Mouse (Mus musculus): ENCODE results near the gene Cox4i1. TPM values are rescaled to one million over a fixed set of nuclear protein-coding genes. Genes with fewer than 3 reads are reported as not detected.
A peak's percentile ranks its signal among the peaks of the same experiment; 100 is the strongest.

Cox4i1 gene
- polyA plus RNA-seq, 1 experiment = 3,733 TPM

GRCm38 (mm10) chr8:120627298-120627697 is 40.7 kb upstream of the Cox4i1 start:
- H3K4me3 ChIP-seq (ENCODE audit: insufficient read depth, low read depth, low read length) = no peak overlapping the region
- TF ChIP-seq CTCF (conservative IDR thresholded peaks at IDR 0.05; ENCODE audit: insufficient read depth, insufficient read length, low read depth, low read length) (no peak), POLR2A (IDR thresholded peaks at IDR 0.05; ENCODE audit: low read depth, low read length) (no peak)
- no peak overlapping the region for H3K27ac ChIP-seq (ENCODE audit: insufficient read depth, low read depth, low read length)
- no peaks in the 10 kb centered on the region for H3K27me3 ChIP-seq (replicated peaks; ENCODE audit: control insufficient read depth, insufficient read depth, low read length)
- no peaks in the 10 kb centered on the region for H3K4me1 ChIP-seq (ENCODE audit: control insufficient read depth, insufficient read depth, low read length)
- H3K36me3 ChIP-seq (ENCODE audit: control insufficient read depth, insufficient read depth, low read length) = no peaks in the 10 kb centered on the region
- DNase-seq = no peak
- 89% methylated on average over 5 of the region's 5 CpGs for WGBS

DNA sequence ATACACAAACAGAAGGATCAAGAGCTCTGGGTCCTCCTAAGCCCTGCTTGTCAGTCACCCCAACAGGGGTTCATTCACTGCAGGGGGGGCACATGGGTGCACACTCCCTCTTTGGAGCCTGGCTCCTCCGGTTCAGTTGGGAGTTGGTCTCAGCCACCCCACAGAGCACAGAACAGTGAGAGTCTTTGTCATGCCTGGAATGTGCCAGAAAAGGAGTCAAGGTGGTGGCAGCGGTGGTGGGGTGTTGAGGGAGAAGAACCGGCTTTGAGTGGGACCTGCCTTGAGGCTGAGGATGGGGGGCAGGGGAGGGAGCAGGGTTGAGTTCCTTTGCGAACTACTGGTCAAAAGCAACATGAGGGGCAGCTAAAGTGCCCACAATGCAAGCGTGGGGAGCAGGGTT is 38.0 kb upstream of the Cox4i1 start:
- no peak for TF ChIP-seq CTCF (conservative IDR thresholded peaks at IDR 0.05; ENCODE audit: insufficient read depth, insufficient read length, low read depth, low read length)
- no peak for TF ChIP-seq POLR2A (IDR thresholded peaks at IDR 0.05; ENCODE audit: low read depth, low read length)
- Histone ChIP-seq H3K27me3 (replicated peaks; ENCODE audit: control insufficient read depth, insufficient read depth, low read length) (no peaks in the 10 kb centered on the region), H3K4me1 (ENCODE audit: control insufficient read depth, insufficient read depth, low read length) (no peaks in the 10 kb centered on the region), H3K4me3 (ENCODE audit: insufficient read depth, low read depth, low read length) (no peak overlapping the region), H3K27ac (ENCODE audit: insufficient read depth, low read depth, low read length) (no peak overlapping the region), H3K36me3 (ENCODE audit: control insufficient read depth, insufficient read depth, low read length) (no peaks in the 10 kb centered on the region)
- 71% methylated on average over 5 of the region's 5 CpGs for WGBS
- DNase-seq = no peak

DNA sequence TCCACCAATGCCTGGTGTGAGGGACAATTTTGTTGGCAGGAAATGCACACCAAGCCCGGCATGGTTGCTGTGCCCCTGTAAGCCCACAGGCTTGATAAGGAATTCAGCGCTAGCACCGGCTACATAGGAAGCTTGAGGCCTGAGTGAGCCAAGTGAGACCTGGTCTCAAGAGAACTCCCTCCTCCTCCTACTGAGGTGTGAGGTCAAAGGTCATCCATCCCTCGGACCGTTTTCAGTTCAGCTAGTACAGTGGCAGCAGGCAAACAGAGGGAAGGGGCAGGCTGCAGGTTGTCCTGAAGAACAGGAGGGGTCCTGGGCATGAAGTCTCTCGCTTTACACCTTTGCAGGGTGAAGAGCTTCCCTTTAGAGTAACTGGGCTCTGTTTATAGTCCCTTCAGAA is 37.2 kb upstream of the Cox4i1 start:
- Histone ChIP-seq H3K4me1 (ENCODE audit: control insufficient read depth, insufficient read depth, low read length) (no peaks in the 10 kb centered on the region), H3K36me3 (ENCODE audit: control insufficient read depth, insufficient read depth, low read length) (no peaks in the 10 kb centered on the region), H3K27me3 (replicated peaks; ENCODE audit: control insufficient read depth, insufficient read depth, low read length) (no peaks in the 10 kb centered on the region), H3K4me3 (ENCODE audit: insufficient read depth, low read depth, low read length) (no peak overlapping the region), H3K27ac (ENCODE audit: insufficient read depth, low read depth, low read length) (no peak overlapping the region)
- no peak for TF ChIP-seq POLR2A (IDR thresholded peaks at IDR 0.05; ENCODE audit: low read depth, low read length)
- no peak for TF ChIP-seq CTCF (conservative IDR thresholded peaks at IDR 0.05; ENCODE audit: insufficient read depth, insufficient read length, low read depth, low read length)
- WGBS = 61% methylated on average over 6 of the region's 6 CpGs
- no peak for DNase-seq

DNA sequence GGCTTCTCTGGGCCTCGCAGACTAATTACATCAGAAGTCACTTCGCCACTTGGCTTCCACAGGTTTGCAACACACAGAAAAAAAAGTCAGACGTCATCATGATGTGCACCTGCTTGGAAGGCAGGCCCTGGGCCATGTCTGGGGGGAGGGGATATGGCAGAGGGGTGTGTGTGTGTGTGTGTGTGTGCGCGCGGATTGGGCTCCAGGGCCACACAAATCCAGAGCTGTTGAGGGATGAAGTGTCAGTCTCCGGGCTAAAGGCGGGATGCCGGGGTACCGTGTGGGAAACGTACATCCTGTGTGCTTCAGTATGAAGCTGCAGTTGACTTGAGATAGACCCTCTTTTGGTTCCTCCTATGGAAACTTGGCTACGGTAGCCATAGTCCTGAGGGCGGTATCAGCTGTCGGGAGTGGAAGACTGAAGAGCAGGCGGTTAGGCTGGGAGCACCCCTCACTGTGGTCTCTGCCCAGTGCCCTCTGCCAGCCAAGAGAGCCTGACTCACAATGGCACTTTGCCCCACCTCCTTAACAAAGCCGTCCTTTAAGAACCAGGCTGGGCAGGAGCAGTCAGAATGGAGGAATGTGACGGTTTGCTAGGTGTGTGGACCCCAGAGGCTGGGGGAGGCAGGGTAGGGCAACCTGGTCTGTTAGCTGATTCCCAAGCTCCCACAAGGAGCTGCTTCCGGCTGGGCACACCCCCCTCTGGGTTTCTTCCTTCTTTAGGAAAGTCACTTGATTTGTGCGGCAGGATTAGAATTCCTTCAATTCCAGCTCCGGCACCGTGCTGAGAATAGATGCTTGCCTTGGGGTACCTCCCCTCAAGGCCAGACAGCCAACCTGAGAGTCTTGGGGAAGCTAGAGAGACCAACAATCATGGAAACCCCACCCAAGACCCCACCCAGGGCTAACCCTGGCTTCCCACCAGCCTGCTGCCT is 36.3 kb upstream of the Cox4i1 start:
- DNase-seq = no peak
- WGBS = 90% methylated on average over 21 of the region's 21 CpGs
- H3K27me3 ChIP-seq (replicated peaks; ENCODE audit: control insufficient read depth, insufficient read depth, low read length) = no peaks in the 10 kb centered on the region
- H3K4me3 ChIP-seq (ENCODE audit: insufficient read depth, low read depth, low read length) = no peak overlapping the region
- H3K36me3 ChIP-seq (ENCODE audit: control insufficient read depth, insufficient read depth, low read length) = no peaks in the 10 kb centered on the region
- H3K27ac ChIP-seq (ENCODE audit: insufficient read depth, low read depth, low read length) = no peak overlapping the region
- no peak for TF ChIP-seq POLR2A (IDR thresholded peaks at IDR 0.05; ENCODE audit: low read depth, low read length)
- no peak for TF ChIP-seq CTCF (conservative IDR thresholded peaks at IDR 0.05; ENCODE audit: insufficient read depth, insufficient read length, low read depth, low read length)
- no peaks in the 10 kb centered on the region for H3K4me1 ChIP-seq (ENCODE audit: control insufficient read depth, insufficient read depth, low read length)

DNA sequence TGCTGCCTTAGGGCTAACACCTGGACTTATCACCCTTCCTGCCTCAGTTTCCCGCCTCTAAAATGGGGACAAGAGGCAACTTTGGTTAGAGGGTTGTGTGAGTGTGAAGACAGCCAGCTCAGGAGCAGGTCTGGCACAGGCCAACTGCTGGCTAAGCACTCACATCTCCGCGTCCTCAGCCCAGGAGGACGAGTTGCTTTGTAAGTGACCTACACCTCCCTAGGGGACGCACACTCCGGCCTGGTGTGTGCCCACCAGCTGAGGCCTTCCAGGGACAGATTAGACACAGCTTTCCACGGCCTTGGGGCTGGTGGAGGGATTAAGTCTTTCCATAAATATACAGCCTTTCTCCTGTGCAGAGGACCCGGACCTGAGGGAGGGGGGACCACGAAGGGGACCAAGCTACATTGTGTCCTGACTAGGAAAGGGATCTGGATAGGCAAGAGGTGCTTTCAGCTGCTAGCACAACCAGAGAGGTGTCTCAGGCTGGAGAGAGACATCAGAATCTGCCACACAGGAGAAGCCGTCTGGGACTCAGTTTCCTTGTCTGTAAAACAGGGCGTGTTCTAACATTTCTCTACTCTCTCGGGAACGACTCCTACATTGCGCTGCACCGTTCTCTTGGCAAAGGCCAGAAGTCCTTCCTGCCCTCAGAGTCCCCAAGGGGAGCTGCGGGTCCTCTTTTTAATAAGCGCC is 34.9 kb upstream of the Cox4i1 start:
- no peak for DNase-seq
- Histone ChIP-seq H3K27me3 (replicated peaks; ENCODE audit: control insufficient read depth, insufficient read depth, low read length) (no peaks in the 10 kb centered on the region), H3K36me3 (ENCODE audit: control insufficient read depth, insufficient read depth, low read length) (no peaks in the 10 kb centered on the region), H3K4me3 (ENCODE audit: insufficient read depth, low read depth, low read length) (0 out of 2 replicates have a peak overlapping the region, but pooled peaks have one; percentile 40), H3K4me1 (ENCODE audit: control insufficient read depth, insufficient read depth, low read length) (no peaks in the 10 kb centered on the region), H3K27ac (ENCODE audit: insufficient read depth, low read depth, low read length) (no peak overlapping the region)
- TF ChIP-seq POLR2A (IDR thresholded peaks at IDR 0.05; ENCODE audit: low read depth, low read length) (no peak), CTCF (conservative IDR thresholded peaks at IDR 0.05; ENCODE audit: insufficient read depth, insufficient read length, low read depth, low read length) (no peak)
- 70% methylated on average over 17 of the region's 17 CpGs for WGBS

GRCm38 (mm10) chr8:120633665-120634271 is 34.3 kb upstream of the Cox4i1 start:
- Histone ChIP-seq H3K27me3 (replicated peaks; ENCODE audit: control insufficient read depth, insufficient read depth, low read length) (no peaks in the 10 kb centered on the region), H3K27ac (ENCODE audit: insufficient read depth, low read depth, low read length) (no peak overlapping the region), H3K4me3 (ENCODE audit: insufficient read depth, low read depth, low read length) (peak overlapping the region; percentile 40), H3K36me3 (ENCODE audit: control insufficient read depth, insufficient read depth, low read length) (no peaks in the 10 kb centered on the region), H3K4me1 (ENCODE audit: control insufficient read depth, insufficient read depth, low read length) (no peaks in the 10 kb centered on the region)
- TF ChIP-seq POLR2A (IDR thresholded peaks at IDR 0.05; ENCODE audit: low read depth, low read length) = no peak
- TF ChIP-seq CTCF (conservative IDR thresholded peaks at IDR 0.05; ENCODE audit: insufficient read depth, insufficient read length, low read depth, low read length) = no peak
- WGBS = 7% methylated on average over 44 of the region's 44 CpGs
- no peak for DNase-seq

Data from kidney, adult 2 months (tissue).